Mouse (Mus musculus) left cerebral cortex, adult 11 months (tissue): ENCODE data around the gene Foxc1.

Source experiments
- DNase-seq: peaks from one replicate; pipeline ENCODE4 v3.0.0; 2022; ENCODE audit warnings: low spot score

Foxc1 gene

GRCm38 (mm10) chr13:31805831-31806427 is 504 bp upstream of the Foxc1 start:
- DNase-seq: no peak

GRCm38 (mm10) chr13:31806890-31807735 is 680 bp downstream of the Foxc1 start:
- DNase-seq: no peak

- DNase-seq: no peak
Observed at GRCm38 (mm10) chr13:31807736-31808115, 1.3 kb downstream of the Foxc1 start.

GRCm38 (mm10) chr13:31808116-31808803 is 1.8 kb downstream of the Foxc1 start:
- DNase-seq: no peak

- no peak for DNase-seq
Observed at GRCm38 (mm10) chr13:31808804-31809420, 2.5 kb downstream of the Foxc1 start.

- DNase-seq: no peak
Observed at GRCm38 (mm10) chr13:31809701-31810100, 3.3 kb downstream of the Foxc1 start.

- no peak for DNase-seq
Observed at GRCm38 (mm10) chr13:31810375-31810692, 3.9 kb downstream of the Foxc1 start.

GRCm38 (mm10) chr13:31810693-31811541 is 4.5 kb downstream of the Foxc1 start:
- DNase-seq: no peak

- no peak for DNase-seq
Observed at GRCm38 (mm10) chr13:31811542-31812021, 5.1 kb downstream of the Foxc1 start.

- DNase-seq: no peak
Observed at GRCm38 (mm10) chr13:31812701-31813100, 6.3 kb downstream of the Foxc1 start.

- DNase-seq: no peak
Observed at GRCm38 (mm10) chr13:31815383-31816003, 9.1 kb downstream of the Foxc1 start.

GRCm38 (mm10) chr13:31818337-31818736 is 11.9 kb downstream of the Foxc1 start:
- no peak for DNase-seq

- DNase-seq: no peak
Observed at GRCm38 (mm10) chr13:31819664-31820405, 13.4 kb downstream of the Foxc1 start.

GRCm38 (mm10) chr13:31820587-31821017 is 14.2 kb downstream of the Foxc1 start:
- no peak for DNase-seq

GRCm38 (mm10) chr13:31821050-31821449 is 14.6 kb downstream of the Foxc1 start:
- no peak for DNase-seq

GRCm38 (mm10) chr13:31823316-31823715 is 16.9 kb downstream of the Foxc1 start:
- no peak for DNase-seq

GRCm38 (mm10) chr13:31825180-31825579 is 18.7 kb downstream of the Foxc1 start:
- DNase-seq: no peak

GRCm38 (mm10) chr13:31827160-31827559 is 20.7 kb downstream of the Foxc1 start:
- no peak for DNase-seq

- no peak for DNase-seq
Observed at GRCm38 (mm10) chr13:31827820-31828332, 21.4 kb downstream of the Foxc1 start.

GRCm38 (mm10) chr13:31828446-31828845 is 22.0 kb downstream of the Foxc1 start:
- no peak for DNase-seq
